Mouse (Mus musculus) heart, adult 2 months (tissue): ENCODE measurements at regions not wholly inside any gene's neighbourhood (a gene's known extent, or its start where the extent isn't known, plus 50 kb on each side); places are given as distances from the start of the nearest gene placed in this dataset.

Experiments used
- CTCF ChIP-seq: fragments of 200-600 bp; IDR thresholded peaks from 2 replicates; pipeline ENCODE4 v1.8.1; 2022; ENCODE audit warnings: antibody characterized with exemption, mild to moderate bottlenecking, moderate library complexity
- EP300 ChIP-seq: fragments of 200-500 bp; IDR thresholded peaks from 2 replicates; pipeline ENCODE4 v1.6.1; 2011; ENCODE audit warnings: low read depth, low read length, control low read depth; ENCODE audit not compliant: insufficient read depth
- POLR2A ChIP-seq: fragments of 200-500 bp; IDR thresholded peaks from 2 replicates; pipeline ENCODE4 v1.6.1; 2011; ENCODE audit warnings: mild to moderate bottlenecking, low read depth, low read length, control low read depth; ENCODE audit not compliant: insufficient read depth

GRCm38 (mm10) chr12:118564394-118565112 lies 263.3 kb upstream of the Sp4 start:
- TF ChIP-seq CTCF, result no peak
- no peak for TF ChIP-seq POLR2A
- no peak for TF ChIP-seq EP300
